In genomic region chr11:96880296-96880695, GRCm38 (mm10) we compare ENCODE assay signal across 20 mouse cellular contexts. TPM values are rescaled to one million over a fixed set of nuclear protein-coding genes. Genes with fewer than 3 reads are reported as not detected.
A peak's percentile ranks its signal among the peaks of the same experiment; 100 is the strongest.
DNase-seq lines count a peak whose midpoint lies in the region; ATAC-seq and TF ChIP-seq lines count a peak whose summit lies in the region.
"Had no signal": no experiment of that assay in that cellular context is flagged by ENCODE, and none has a peak within 500 bp of the region (broad histone marks: within the 10 kb centered on the region; RNA-seq: fewer than 3 reads in every experiment).

No protein-coding gene starts in this region.

- DNase-seq in left cerebral cortex, postnatal 14 days (ENCODE audit: low spot score in 2 of 2), result peak; percentile 13 to 40
- DNase-seq in left cerebral cortex, postnatal 4 days, result no peak
- DNase-seq in MEL (ENCODE audit: low read depth, low spot score), result no peak
- DNase-seq in heart, adult 9 months (ENCODE audit: low spot score in 2 of 2), result no peak
- no peak for DNase-seq in kidney, postnatal 36 days
- DNase-seq: adrenal gland, postnatal 36 days; cerebellum, postnatal 10 days; gastrocnemius, postnatal 25 days; kidney, adult 18-20 months; kidney, postnatal 25 days; layer of hippocampus, postnatal 36 days; right cerebral cortex, adult 18-20 months had no signal

- no peaks in the 10 kb centered on the region for H3K9me3 ChIP-seq in MEL (replicated peaks; ENCODE audit: insufficient read depth, low read length)
- no peaks in the 10 kb centered on the region for H3K9me3 ChIP-seq in lung, embryonic 16.5 days (ENCODE audit: control insufficient read depth, low read length)
- H3K9me3 ChIP-seq: heart, embryonic 12.5 days; limb, embryonic 10.5 days had no signal

- no peak overlapping the region for H3ac ChIP-seq in C2C12 (ENCODE audit: control insufficient read depth, insufficient read length, low read depth)

- ATAC-seq in lung, embryonic 16.5 days (ENCODE audit: low read depth), result peak; percentile 85
- no peak for ATAC-seq in granulocyte monocyte progenitor cell, adult 5-6 weeks (replicated peaks; ENCODE audit: poor library complexity, severe bottlenecking)
- ATAC-seq: CD4-positive, CD25-positive, alpha-beta regulatory T cell, adult 4 months had no signal

- no peak overlapping the region for H3K4me2 ChIP-seq in lung, embryonic 16.5 days (ENCODE audit: low read depth, low read length)
- H3K4me2 ChIP-seq: heart, embryonic 12.5 days had no signal

- TF ChIP-seq CTCF in C2C12 (IDR thresholded peaks at IDR 0.05; ENCODE audit: control insufficient read depth, insufficient read depth, insufficient read length) (no peak), MEL (IDR thresholded peaks at IDR 0.05 in 2 of 3, conservative IDR thresholded peaks at IDR 0.05 in 1 of 3; ENCODE audit: control insufficient read depth in 1 of 3, insufficient read depth in 1 of 3, low read depth in 2 of 3, low read length in 3 of 3, poor library complexity in 1 of 3, severe bottlenecking in 1 of 3) (no peak)

- H3K27ac ChIP-seq in MEL (ENCODE audit: control insufficient read depth, low read depth, low read length), result no peak overlapping the region
- H3K27ac ChIP-seq in lung, embryonic 16.5 days (ENCODE audit: low read length), result no peak overlapping the region
- H3K27ac ChIP-seq: limb, embryonic 10.5 days had no signal

- TF ChIP-seq RAD21 in MEL (IDR thresholded peaks at IDR 0.05; ENCODE audit: low read depth, low read length), result no peak

- peaks cover 0 to 7% of the 10 kb centered on the region in 2 experiments; a peak in 2 of 4 replicates for H3K4me1 ChIP-seq in MEL (ENCODE audit: control insufficient read depth in 1 of 2, insufficient read depth in 2 of 2, low read length in 2 of 2)
- peaks cover 19% of the 10 kb centered on the region for H3K4me1 ChIP-seq in lung, embryonic 16.5 days (replicated peaks; ENCODE audit: control insufficient read depth, insufficient read depth, low read length)

- no peak for TF ChIP-seq POLR2A in MEL (IDR thresholded peaks at IDR 0.05; ENCODE audit: control insufficient read depth in 1 of 2, insufficient read depth in 1 of 2, low read depth in 1 of 2, low read length in 2 of 2, poor library complexity in 1 of 2)

- WGBS in lung, embryonic 16.5 days, result 39% methylated on average over 9 of the region's 9 CpGs

- H3K36me3 ChIP-seq in C2C12 (ENCODE audit: control insufficient read depth, insufficient read depth) (no peaks in the 10 kb centered on the region), MEL (ENCODE audit: control insufficient read depth in 1 of 2, insufficient read depth in 2 of 2, low read length in 2 of 2) (no peaks in the 10 kb centered on the region; a peak in 1 of 4 replicates)
- H3K36me3 ChIP-seq in lung, embryonic 16.5 days (ENCODE audit: control insufficient read depth, insufficient read depth, low read length), result no peaks in the 10 kb centered on the region
- H3K36me3 ChIP-seq: heart, embryonic 12.5 days; limb, embryonic 10.5 days had no signal

- intact Hi-C loops in left cerebral cortex, postnatal 14 days (cut with DNase I), result no loop called here
- intact Hi-C loops in left cerebral cortex, postnatal 4 days (cut with DNase I), result no loop called here

- no peaks in the 10 kb centered on the region for H3K79me3 ChIP-seq in C2C12 (ENCODE audit: low read depth)

- no peaks in the 10 kb centered on the region for H3K27me3 ChIP-seq in C2C12 (ENCODE audit: control insufficient read depth, insufficient read depth, insufficient read length)
- peaks cover 47 to 61% of the 10 kb centered on the region in 2 experiments for H3K27me3 ChIP-seq in MEL (ENCODE audit: control insufficient read depth in 1 of 2, insufficient read depth in 2 of 2, low read length in 2 of 2)
- H3K27me3 ChIP-seq in lung, embryonic 16.5 days (ENCODE audit: control insufficient read depth, insufficient read depth, low read depth, low read length), result peaks cover 5% of the 10 kb centered on the region

- TF ChIP-seq EP300 in MEL (IDR thresholded peaks at IDR 0.05; ENCODE audit: low read depth in 1 of 2, low read length in 2 of 2), result no peak

- H3K4me3 ChIP-seq in C2C12 (ENCODE audit: insufficient read depth, poor library complexity, severe bottlenecking) (no peak overlapping the region), MEL (ENCODE audit: control insufficient read depth in 1 of 2, insufficient read depth in 1 of 2, low read depth in 2 of 2, low read length in 2 of 2) (no peak overlapping the region)
- no peak overlapping the region for H3K4me3 ChIP-seq in lung, embryonic 16.5 days (ENCODE audit: low read length)
- H3K4me3 ChIP-seq: erythroblast, embryonic 14.5 days; heart, embryonic 12.5 days; limb, embryonic 10.5 days had no signal

- H3K79me2 ChIP-seq in C2C12 (ENCODE audit: control insufficient read depth, insufficient read depth) (no peaks in the 10 kb centered on the region), MEL (ENCODE audit: control insufficient read depth, insufficient read depth, low read length, poor library complexity) (no peaks in the 10 kb centered on the region)

- no peak overlapping the region for H3K9ac ChIP-seq in MEL (ENCODE audit: control insufficient read depth, low read depth, low read length, poor library complexity, severe bottlenecking)
- no peak overlapping the region for H3K9ac ChIP-seq in lung, embryonic 16.5 days (ENCODE audit: low read length)
- H3K9ac ChIP-seq: heart, embryonic 12.5 days had no signal

TF ChIP-seq in C2C12, 6 proteins besides CTCF, POLR2A, EP300 and RAD21:
- TF ChIP-seq CEBPB (IDR thresholded peaks at IDR 0.05; ENCODE audit: low read depth) (no peak), MYOD1 (IDR thresholded peaks at IDR 0.05; ENCODE audit: control insufficient read depth, insufficient read length, low read depth) (no peak), USF1 (IDR thresholded peaks at IDR 0.05; ENCODE audit: low read depth) (peak; percentile 74)
TF ChIP-seq in C2C12: peak in this region for 1.

TF ChIP-seq in MEL, 35 proteins besides CTCF, POLR2A, EP300 and RAD21:
- TF ChIP-seq USF1 (IDR thresholded peaks at IDR 0.05; ENCODE audit: low read depth, low read length), result peak; percentile 71
- no peak for TF ChIP-seq SIN3A (IDR thresholded peaks at IDR 0.05; ENCODE audit: low read length)

RNA-seq across cellular contexts. Expression of gene Copz2, which starts 30.6 kb away (rescaled TPM):
- 1 to 10 TPM; 2.7 to 3.2 TPM for total RNA-seq in left cerebral cortex, postnatal 14 days (2021)
- total RNA-seq in left cerebral cortex, postnatal 4 days (2021), result 1 to 10 TPM; 4.1 to 5.9 TPM
- polyA plus RNA-seq in C2C12 (2012; fragmentation: generic; extraction: Trizol) (29.0 TPM), MEL (2012; ENCODE audit: insufficient read depth in 1 of 2, insufficient read length in 2 of 2, low read depth in 1 of 2, low replicate concordance in 2 of 2, missing spikeins in 1 of 2) (1 to 10 TPM in 1 of 2 experiments, not detected in 1; 6.3 TPM)
- total RNA-seq in MEL (2012; rRNA removed), result 0.95 and 2.1 TPM in 2 replicates
- 131 and 135 TPM in 2 replicates for polyA plus RNA-seq in lung, embryonic 16.5 days (2015; fragmentation: Nextera tagmentation; extraction: Ambion mirVana)
- total RNA-seq in granulocyte monocyte progenitor cell, adult 5-6 weeks (2014; fragmentation: Nextera tagmentation), result 1.4 and 7.4 TPM in 2 replicates
- total RNA-seq in granulocyte monocyte progenitor cell, adult 5-6 weeks (2017), result 3.9 and 4.4 TPM in 2 replicates
- polyA plus RNA-seq: CD4-positive, CD25-positive, alpha-beta regulatory T cell, adult 4 months had no signal

RNA-seq across cellular contexts. Expression of gene Cdk5rap3, which starts 36.0 kb away (rescaled TPM):
- total RNA-seq in left cerebral cortex, postnatal 14 days (2021), result 10 to 100 TPM; 38.9 to 39.9 TPM
- 10 to 100 TPM; 63.3 to 65.4 TPM for total RNA-seq in left cerebral cortex, postnatal 4 days (2021)
- polyA plus RNA-seq in C2C12 (2012; fragmentation: generic; extraction: Trizol) (33.1 TPM), MEL (2012; ENCODE audit: insufficient read depth in 1 of 2, insufficient read length in 2 of 2, low read depth in 1 of 2, low replicate concordance in 2 of 2, missing spikeins in 1 of 2) (10 to 100 TPM in 1 of 2 experiments, not detected in 1; 55.4 TPM)
- 45.2 and 48.9 TPM in 2 replicates for total RNA-seq in MEL (2012; rRNA removed)
- polyA plus RNA-seq in lung, embryonic 16.5 days (2015; fragmentation: Nextera tagmentation; extraction: Ambion mirVana), result 67.5 and 70.6 TPM in 2 replicates
- total RNA-seq in granulocyte monocyte progenitor cell, adult 5-6 weeks (2014; fragmentation: Nextera tagmentation), result 53.6 and 66.7 TPM in 2 replicates
- 68.4 and 68.9 TPM in 2 replicates for total RNA-seq in granulocyte monocyte progenitor cell, adult 5-6 weeks (2017)

RNA-seq across cellular contexts. Expression of gene Prr15l, which starts 47.6 kb away (rescaled TPM):
- total RNA-seq in left cerebral cortex, postnatal 14 days (2021), result not detected
- total RNA-seq in left cerebral cortex, postnatal 4 days (2021), result not detected
- polyA plus RNA-seq in C2C12 (2012; fragmentation: generic; extraction: Trizol), result 0.01 TPM
- total RNA-seq in MEL (2012; rRNA removed), result 0.08 TPM in 1 of 2 replicates, not detected in the other
- under 1 TPM in 1 of 2 experiments, not detected in 1; 0.19 TPM for polyA plus RNA-seq in MEL (2012; ENCODE audit: insufficient read depth in 1 of 2, insufficient read length in 2 of 2, low read depth in 1 of 2, low replicate concordance in 2 of 2, missing spikeins in 1 of 2)
- 50.5 and 60.2 TPM in 2 replicates for polyA plus RNA-seq in lung, embryonic 16.5 days (2015; fragmentation: Nextera tagmentation; extraction: Ambion mirVana)
- total RNA-seq in granulocyte monocyte progenitor cell, adult 5-6 weeks (2014; fragmentation: Nextera tagmentation), result not detected in 2 replicates
- 0.67 TPM in 1 of 2 replicates, not detected in the other for total RNA-seq in granulocyte monocyte progenitor cell, adult 5-6 weeks (2017)
- total RNA-seq: gastrocnemius, postnatal 25 days; layer of hippocampus, postnatal 36 days; megakaryocyte progenitor cell, adult 5-6 weeks had no signal

RNA-seq across cellular contexts. Expression of gene Nfe2l1, which starts 50.5 kb away (rescaled TPM):
- total RNA-seq in left cerebral cortex, postnatal 14 days (2021), result 100 to 1,000 TPM; 205 to 209 TPM
- total RNA-seq in left cerebral cortex, postnatal 4 days (2021), result 100 to 1,000 TPM; 108 to 115 TPM
- polyA plus RNA-seq in C2C12 (2012; fragmentation: generic; extraction: Trizol), result 89.3 TPM
- 44.8 and 47.0 TPM in 2 replicates for total RNA-seq in MEL (2012; rRNA removed)
- polyA plus RNA-seq in MEL (2012; ENCODE audit: insufficient read depth in 1 of 2, insufficient read length in 2 of 2, low read depth in 1 of 2, low replicate concordance in 2 of 2, missing spikeins in 1 of 2), result 10 to 100 TPM; 37.5 to 66.5 TPM
- polyA plus RNA-seq in lung, embryonic 16.5 days (2015; fragmentation: Nextera tagmentation; extraction: Ambion mirVana), result 68.2 and 68.8 TPM in 2 replicates
- 22.2 and 39.8 TPM in 2 replicates for total RNA-seq in granulocyte monocyte progenitor cell, adult 5-6 weeks (2014; fragmentation: Nextera tagmentation)
- total RNA-seq in granulocyte monocyte progenitor cell, adult 5-6 weeks (2017), result 35.2 and 39.9 TPM in 2 replicates

Comparison
In these comparisons a context has a peak if more than half of its experiments do, and no peak if none do; other contexts are left out.
1. DNase-seq: peak in left cerebral cortex, postnatal 14 days (2 of 2); none in left cerebral cortex, postnatal 4 days (single experiment), MEL (single experiment), heart, adult 9 months (0 of 2) and kidney, postnatal 36 days (0 of 2).